Mouse (Mus musculus): ENCODE results near the gene Mroh2a.

The Mroh2a gene

DNA sequence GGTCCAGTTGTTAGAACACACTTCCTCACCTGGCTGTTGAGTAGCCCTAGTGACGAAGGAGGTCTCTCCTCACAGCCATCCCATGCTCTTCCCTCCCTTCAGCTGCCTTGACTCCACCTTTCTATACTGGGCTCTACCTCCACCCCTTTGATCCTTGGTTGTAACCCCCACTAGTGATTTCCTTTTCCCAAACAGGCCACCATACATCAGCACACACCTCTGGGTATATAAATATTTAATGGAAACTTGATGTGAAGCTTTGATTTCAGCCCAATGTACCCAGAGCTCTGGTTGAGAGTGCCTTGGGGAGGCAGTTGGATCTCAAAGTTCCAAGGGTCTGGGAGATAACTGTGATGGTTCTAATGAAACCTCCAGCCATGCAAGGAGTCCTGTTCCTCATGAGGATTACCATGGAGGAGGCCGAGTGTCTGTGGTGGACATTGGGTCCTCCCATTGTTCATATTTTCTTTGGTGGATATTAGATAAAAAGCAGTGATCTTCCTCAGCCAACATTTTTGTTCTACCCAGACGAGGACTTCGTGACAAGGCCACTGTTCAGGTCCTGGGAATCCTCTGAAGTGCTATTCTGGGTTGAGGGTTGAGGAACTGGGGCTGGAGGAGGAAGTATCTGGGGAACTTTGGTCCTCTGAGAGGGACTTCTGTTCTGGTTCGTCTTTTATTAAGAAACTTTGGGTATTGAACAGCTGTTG is at the start of gene Mroh2a:
Mroh2a (plus strand) TSS at position 317 of the 710 bp plus-strand sequence.
- peak; percentile 97 for DNase-seq

- peak; percentile 41 for DNase-seq
These were observed 47.1 kb upstream of the Mroh2a start for GRCm38 (mm10) chr1:88179657-88180056.

- peak; percentile 55 for DNase-seq
These were observed 40.4 kb upstream of the Mroh2a start for GRCm38 (mm10) chr1:88186325-88186935.

- peak; percentile 83 for DNase-seq
These were observed 34.6 kb upstream of the Mroh2a start for GRCm38 (mm10) chr1:88192136-88192535.

DNA sequence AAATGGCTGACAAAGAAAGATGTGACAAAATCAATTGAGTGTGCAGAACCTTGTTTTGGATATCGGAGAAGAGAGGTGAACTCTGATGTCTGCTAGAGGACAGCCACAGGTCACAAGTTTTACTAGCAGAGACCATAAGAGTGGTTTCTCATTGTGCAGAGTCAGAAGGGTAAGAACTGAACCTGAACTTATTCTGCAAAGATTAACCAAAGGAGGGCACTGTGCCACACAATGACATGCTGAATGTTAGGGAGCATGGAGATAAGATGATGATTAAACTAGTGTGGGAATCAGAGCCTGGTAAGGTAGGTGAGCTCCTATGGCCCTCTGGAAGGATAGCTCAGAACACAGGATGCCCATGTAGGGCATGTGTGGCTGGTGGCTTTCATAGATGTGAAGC is 31.1 kb upstream of the Mroh2a start:
- peak; percentile 45 for DNase-seq

GRCm38 (mm10) chr1:88197443-88197842 is 29.3 kb upstream of the Mroh2a start:
- DNase-seq: peak; percentile 22

DNA sequence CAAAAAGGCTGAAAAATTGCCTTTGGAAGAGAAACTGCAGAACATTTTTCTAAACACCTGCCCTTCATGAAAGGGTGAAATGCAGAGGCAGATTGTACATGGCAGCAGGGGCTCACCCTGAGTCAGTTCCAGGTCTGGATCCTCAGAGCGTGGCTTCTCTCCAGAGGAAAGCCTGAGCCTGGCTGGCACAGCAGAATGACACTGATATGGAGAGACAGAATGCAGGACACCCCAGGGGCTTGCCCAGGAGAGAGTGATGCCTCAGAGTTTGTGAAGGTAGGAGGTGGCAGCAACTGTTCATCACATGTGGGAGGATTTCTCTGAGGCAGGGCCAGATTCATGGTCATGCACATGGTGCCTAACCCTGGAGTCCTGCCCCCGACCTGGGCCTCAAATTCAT is 26.8 kb upstream of the Mroh2a start:
- DNase-seq: peak; percentile 80

DNA sequence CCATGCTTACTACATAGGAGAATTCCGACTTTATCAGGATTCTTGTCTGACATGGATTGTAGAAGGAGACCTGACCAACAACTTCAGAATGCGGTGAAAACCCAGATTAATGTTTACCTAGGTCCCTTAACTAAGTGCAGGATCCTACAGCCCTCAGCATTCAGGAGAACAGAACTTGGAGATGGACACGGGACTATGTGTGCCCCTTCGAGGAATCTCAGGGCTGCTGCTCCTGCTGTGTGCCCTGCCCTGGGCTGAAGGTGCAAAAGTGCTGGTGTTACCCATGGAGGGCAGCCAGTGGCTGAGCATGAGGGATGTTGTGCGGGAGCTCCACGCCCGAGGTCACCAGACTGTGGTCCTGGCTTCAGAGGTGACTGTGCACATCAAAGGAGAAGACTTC is 26.3 kb upstream of the Mroh2a start, which contains the start of gene Ugt1a2:
Ugt1a2 (plus strand) TSS at position 146 of the 400 bp plus-strand sequence.
- DNase-seq: peak; percentile 70

DNA sequence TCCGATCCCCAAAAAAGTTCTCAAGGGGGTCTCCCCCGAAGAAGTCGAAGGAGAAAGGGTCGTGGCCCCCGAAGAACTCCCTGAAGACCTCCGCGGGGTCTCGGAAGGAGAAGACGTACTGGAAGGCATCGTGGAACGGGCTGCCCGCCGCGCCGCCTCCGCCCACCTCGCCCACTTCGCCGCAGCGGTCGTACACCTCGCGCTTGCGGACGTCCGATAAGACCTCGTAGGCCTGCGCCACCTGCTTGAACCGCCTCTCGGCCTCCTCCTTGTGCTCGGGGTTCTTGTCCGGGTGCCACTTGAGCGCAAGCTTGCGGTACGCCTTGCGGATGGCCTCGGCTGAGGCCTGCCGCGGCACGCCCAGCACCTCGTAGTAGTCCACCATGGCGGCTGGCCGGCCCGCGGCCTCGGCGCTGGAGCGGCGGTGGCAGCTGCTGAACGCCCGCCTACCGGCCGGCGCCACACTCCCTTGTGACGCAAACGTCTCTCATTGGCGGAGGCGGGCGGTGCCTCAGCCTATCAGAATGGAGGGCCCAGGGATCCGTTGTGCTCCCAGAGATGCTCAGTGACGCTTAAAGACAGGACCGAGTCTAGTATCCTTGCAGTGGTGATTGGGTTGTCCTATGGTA is 21.4 kb upstream of the Mroh2a start, which contains the start of gene Dnajb3:
Dnajb3 (minus strand) TSS at position 489 of the 629 bp plus-strand sequence.
- peak; percentile 98 for DNase-seq

GRCm38 (mm10) chr1:88206843-88207479 is 19.8 kb upstream of the Mroh2a start:
- DNase-seq: peak; percentile 19

DNA sequence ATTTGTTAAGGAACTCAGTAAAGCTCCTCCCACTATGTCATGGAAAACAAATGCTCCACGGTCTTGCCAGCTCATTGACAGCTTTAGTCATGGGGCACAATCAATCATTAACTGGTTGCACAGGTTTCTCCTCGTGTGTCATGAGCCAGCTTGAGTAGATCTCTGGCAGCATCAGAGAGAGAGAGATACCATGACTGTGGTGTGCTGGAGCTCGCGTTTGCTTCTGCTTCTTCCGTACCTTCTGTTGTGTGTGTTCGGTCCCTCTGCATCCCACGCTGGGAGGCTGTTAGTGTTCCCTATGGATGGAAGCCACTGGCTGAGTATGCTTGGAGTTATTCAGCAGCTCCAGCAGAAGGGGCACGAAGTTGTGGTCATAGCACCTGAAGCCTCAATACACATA is 15.0 kb upstream of the Mroh2a start, which contains the start of gene Ugt1a1:
Ugt1a1 (plus strand) TSS at position 148 of the 400 bp plus-strand sequence.
- DNase-seq: peak; percentile 92

GRCm38 (mm10) chr1:88212341-88213045 is 14.3 kb upstream of the Mroh2a start:
- peak; percentile 89 for DNase-seq

- no peak for DNase-seq
These were observed 13.7 kb upstream of the Mroh2a start for GRCm38 (mm10) chr1:88213061-88213460.

DNA sequence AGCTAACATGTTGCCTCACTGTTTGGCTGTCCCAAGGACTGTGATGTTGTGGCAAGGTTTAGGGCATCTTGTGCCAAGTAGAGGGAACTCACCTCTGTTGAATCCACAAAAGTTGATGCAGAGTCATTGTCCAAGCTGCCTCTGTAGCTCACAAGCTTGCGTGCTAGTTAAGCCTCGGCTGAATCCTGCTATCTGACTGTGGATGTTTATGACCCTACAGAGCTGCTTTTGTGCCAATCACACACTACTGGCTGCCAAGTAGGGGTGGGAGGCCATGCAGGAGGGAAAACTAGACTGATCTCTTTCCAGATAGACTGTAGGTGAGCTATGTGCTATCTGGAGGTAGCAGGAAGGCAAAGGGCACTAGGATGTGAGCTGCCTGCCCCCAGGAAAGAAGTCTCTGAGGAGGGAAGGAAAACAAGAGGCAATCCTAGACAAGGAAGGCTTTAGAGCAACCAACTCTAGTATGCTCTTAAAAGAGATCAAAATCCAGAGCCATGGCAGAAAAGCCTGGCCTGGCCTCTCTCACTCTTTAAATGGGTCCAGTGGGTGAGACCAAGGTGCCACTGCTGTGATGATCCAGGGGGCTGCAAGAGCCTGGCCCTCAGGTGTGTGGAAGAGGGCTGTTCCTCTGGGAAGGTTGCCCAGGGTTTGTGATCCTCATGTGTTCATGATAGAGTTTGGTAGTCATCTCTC is 12.9 kb upstream of the Mroh2a start:
- peak; percentile 93 for DNase-seq

DNA sequence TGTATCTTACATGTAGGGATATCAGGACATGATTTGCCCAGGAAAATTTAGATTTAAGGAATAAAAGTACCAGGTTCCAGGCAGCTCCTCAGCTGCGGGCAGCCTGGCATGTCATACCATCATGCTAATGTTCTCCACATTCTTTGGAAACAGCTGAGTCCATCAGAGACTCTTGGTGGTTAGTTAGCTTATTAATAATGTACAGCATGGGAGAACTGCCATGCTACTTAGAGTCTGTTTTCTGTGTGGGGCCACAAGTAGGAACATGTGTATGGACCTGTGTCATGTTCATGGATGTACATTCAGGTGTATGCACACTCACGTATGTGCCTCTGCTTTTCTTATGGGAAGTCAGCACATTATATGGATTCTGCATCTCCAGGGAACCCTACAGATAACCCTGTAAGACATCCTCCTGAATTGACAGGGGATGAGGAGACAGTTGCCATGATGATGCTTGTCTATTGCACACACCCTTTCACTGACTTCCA is 12.3 kb upstream of the Mroh2a start:
- DNase-seq: peak; percentile 93

DNA sequence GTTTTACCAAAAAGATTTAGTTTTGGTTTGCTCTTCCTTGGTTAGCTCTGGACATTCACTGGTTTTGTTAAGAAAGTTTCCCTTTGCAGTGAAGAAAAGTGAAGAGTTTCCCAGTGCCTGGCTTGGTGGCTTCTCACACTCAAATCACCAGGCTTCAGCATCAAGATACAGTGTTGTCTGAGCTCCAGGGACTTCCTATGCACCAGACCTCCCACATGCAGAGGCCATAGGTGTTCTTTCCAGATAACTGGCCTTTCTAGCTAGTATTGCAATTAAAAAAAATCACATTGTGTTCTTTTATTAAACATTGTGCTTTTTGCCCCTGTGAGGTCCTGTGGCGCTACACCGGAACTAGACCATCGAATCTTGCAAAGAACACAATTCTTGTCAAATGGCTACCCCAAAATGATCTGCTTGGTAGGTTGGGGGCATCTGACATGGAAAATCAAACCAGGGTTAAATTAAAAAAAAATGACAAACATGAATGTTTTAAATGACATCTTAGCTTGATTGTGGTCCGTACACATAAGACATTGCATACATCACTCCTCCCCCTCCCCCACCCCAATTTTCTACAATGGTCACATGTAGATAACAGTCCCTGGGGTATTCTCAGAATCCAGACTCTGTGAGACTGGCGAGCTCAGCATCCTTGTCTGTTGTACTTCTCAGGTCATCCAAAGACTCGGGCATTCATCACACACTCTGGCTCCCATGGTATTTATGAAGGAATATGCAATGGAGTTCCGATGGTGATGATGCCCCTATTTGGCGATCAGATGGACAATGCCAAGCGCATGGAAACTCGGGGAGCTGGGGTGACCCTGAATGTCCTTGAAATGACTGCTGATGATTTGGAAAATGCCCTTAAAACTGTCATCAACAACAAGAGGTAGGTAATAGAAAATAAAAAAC is 11.1 kb upstream of the Mroh2a start:
- peak; percentile 92 for DNase-seq

GRCm38 (mm10) chr1:88216551-88216950 is 10.2 kb upstream of the Mroh2a start:
- DNase-seq: peak; percentile 90

GRCm38 (mm10) chr1:88217144-88217543 is 9.6 kb upstream of the Mroh2a start:
- DNase-seq: peak; percentile 91

DNA sequence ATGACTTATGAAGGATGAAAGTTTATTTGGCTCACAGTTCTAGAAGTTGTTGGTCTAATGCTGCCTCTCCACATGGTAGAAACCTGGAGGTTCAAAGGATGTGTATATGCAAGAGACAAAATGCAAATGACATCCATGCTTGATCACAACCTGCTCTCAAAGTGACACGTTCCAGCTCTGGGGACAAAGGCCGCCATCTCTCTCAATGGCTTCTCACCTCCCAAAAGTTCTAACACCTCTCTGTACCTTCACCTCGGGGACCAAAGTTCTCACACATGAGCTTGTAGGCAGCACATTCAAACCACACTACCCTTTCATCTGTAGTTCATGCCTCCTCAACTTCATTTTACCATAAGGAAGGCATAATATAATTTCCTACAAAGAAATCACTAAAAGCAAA is 9.2 kb upstream of the Mroh2a start:
- peak; percentile 90 for DNase-seq

DNA sequence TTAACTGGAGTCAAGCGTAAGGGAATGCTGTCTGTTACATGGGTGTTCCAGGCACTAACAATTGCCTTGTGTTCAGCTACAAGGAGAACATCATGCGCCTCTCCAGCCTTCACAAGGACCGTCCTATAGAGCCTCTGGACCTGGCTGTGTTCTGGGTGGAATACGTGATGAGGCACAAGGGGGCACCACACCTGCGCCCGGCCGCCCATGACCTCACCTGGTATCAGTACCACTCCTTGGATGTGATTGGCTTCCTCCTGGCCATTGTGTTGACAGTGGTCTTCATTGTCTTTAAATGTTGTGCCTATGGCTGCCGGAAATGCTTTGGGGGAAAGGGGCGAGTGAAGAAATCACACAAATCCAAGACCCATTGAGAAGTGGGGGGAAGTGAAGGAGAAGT is 8.7 kb upstream of the Mroh2a start:
- peak; percentile 94 for DNase-seq

DNA sequence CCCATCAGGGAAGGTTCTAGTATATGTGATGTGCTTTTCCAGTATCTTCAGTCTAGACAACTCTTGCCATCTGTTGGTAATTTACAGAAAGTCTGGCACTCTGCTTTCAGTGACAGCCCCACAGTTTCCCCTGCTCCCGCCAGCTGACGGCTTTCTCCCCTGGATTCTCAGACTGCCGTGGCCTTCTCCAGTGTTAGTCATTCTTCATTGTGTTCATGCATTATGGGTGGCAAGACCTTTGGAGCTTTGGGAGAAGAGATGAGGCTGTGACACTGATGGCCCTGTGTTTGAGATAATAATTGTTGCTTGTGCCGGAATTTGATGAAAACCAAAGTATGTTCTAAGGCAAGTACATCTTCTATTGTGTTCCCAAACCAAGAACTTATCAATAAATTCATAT is 8.2 kb upstream of the Mroh2a start:
- DNase-seq: peak; percentile 82

Data from heart, adult 11 months (tissue).